Mouse (Mus musculus) ES-E14 (cell line): ENCODE measurements around the gene Arf5. TPM values are rescaled to one million over a fixed set of nuclear protein-coding genes. Genes with fewer than 3 reads are reported as not detected.

Experiments used
- DNase-seq: peaks from one replicate; pipeline ENCODE4 v3.0.0-alpha.2; 2013; ENCODE audit warnings: low read depth, low spot score
- H3K27ac ChIP-seq: 2 replicates; pipeline ENCODE4 v1.5.1; 2012; ENCODE audit warnings: low read depth, mild to moderate bottlenecking, low read length, moderate library complexity, mixed read lengths; ENCODE audit not compliant: poor library complexity, insufficient read depth, severe bottlenecking
- H3K36me3 ChIP-seq: 2 replicates; pipeline ENCODE4 v1.6.1; 2012; ENCODE audit warnings: mild to moderate bottlenecking, low read length, moderate library complexity, mixed read lengths; ENCODE audit not compliant: control insufficient read depth, poor library complexity, insufficient read depth, severe bottlenecking
- H3K4me1 ChIP-seq, 2 experiments: fragments of 150-350 bp in 1 of 2; sonication (generic) in 1 of 2; 2 replicates each; pipeline ENCODE4 v1.6.1; 2012; ENCODE audit warnings: low read length in 2 of 2, mild to moderate bottlenecking in 1 of 2, mixed read lengths in 1 of 2; ENCODE audit not compliant: control insufficient read depth in 2 of 2, insufficient read depth in 2 of 2, poor library complexity in 1 of 2
- H3K4me3 ChIP-seq, 2 experiments: fragments of 150-350 bp in 1 of 2; sonication (generic) in 1 of 2; 2 replicates each; pipeline ENCODE4 v1.5.1; 2012; ENCODE audit warnings: low read length in 2 of 2, low read depth in 1 of 2, mild to moderate bottlenecking in 1 of 2, mixed read lengths in 1 of 2; ENCODE audit not compliant: insufficient read depth in 1 of 2, poor library complexity in 1 of 2, severe bottlenecking in 1 of 2
- H3K9ac ChIP-seq: 2 replicates; pipeline ENCODE4 v1.6.1; 2012; ENCODE audit warnings: low read depth, mild to moderate bottlenecking, low read length, mixed read lengths; ENCODE audit not compliant: poor library complexity, insufficient read depth, severe bottlenecking
- H3K9me3 ChIP-seq: fragments of 150-350 bp; sonication (generic); 2 replicates; pipeline ENCODE4 v1.6.1; 2012; ENCODE audit warnings: low read depth, mild to moderate bottlenecking, low read length; ENCODE audit not compliant: control insufficient read depth, insufficient read depth
- CHD2 ChIP-seq: IDR thresholded peaks from 2 replicates; pipeline ENCODE4 v1.6.1; 2014; ENCODE audit warnings: mild to moderate bottlenecking, low read depth, low read length, inconsistent platforms
- HCFC1 ChIP-seq: IDR thresholded peaks from 2 replicates; pipeline ENCODE4 v1.6.1; 2012; ENCODE audit warnings: low read length, inconsistent platforms, borderline replicate concordance; ENCODE audit not compliant: insufficient read depth
- MAFK ChIP-seq: IDR thresholded peaks from 2 replicates; pipeline ENCODE4 v1.6.1; 2014; ENCODE audit warnings: mild to moderate bottlenecking, low read depth, low read length, inconsistent platforms; ENCODE audit not compliant: insufficient read depth
- ZC3H11A ChIP-seq: IDR thresholded peaks from 2 replicates; pipeline ENCODE4 v1.6.1; 2012; ENCODE audit warnings: low read depth, mild to moderate bottlenecking, inconsistent platforms, low read length, borderline replicate concordance
- ZNF384 ChIP-seq: IDR thresholded peaks from 2 replicates; pipeline ENCODE4 v1.6.1; 2012; ENCODE audit warnings: low read depth, low read length, inconsistent platforms
- in situ Hi-C, 2 experiments: fragments of 600-800 bp; cut with MboI; formaldehyde crosslinking; loops; one replicate each; pipeline ENCODE4 v1.15.1; 2025; ENCODE audit warnings: low sequenced_read_pairs in 2 of 2, inconsistent platforms in 1 of 2; ENCODE audit not compliant: unreplicated experiment in 2 of 2
- total RNA-seq: library from RNA; depleted of rRNA; stranded (reverse); fragments of 300-350 nt; gene quantifications from 2 replicates; pipeline ENCODE4 v1.2.3, GENCODE M21; 2012

Arf5 gene
- total RNA-seq, 1 experiment = 70.1 TPM

DNA sequence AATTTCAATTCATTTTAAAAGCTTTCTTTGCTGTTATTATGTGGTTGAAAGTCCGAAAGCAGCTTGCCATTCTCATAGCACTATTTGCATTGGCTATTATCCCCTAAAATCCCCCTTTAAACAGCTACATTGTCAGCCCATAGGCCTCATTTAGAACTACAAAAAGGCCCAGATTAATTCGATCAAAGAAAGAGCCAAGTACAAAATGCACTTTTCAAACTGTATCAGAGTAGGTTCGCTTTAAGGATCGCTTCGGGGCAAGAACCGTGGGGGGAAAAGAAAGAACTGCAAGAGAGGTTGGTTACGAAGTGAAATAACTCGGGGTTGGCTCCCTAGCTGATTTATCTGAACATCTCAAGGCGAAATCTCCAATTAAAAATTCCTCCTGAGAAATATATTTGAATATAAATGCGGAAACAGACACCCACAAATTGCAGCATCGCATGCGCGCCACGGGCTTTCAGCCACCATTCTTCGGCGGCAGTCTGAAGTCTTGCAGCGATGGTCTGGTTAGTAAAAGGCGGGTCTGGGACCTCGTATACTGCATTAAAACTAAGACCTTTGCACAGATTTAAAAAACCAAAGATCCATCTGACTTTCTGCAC, 26.4 kb upstream of the Arf5 start:
- no peaks in the 10 kb centered on the region for H3K4me1 ChIP-seq
- H3K9me3 ChIP-seq = no peaks in the 10 kb centered on the region
- peak overlapping the region in 1 of 2 experiments; percentile 47; a peak in 1 of 4 replicates for H3K4me3 ChIP-seq
- in situ Hi-C loops = loop anchor here in 1 of 2 experiments (25.0 kb wide), 1 partner anchor 735 kb away; no protein-coding TSS in a partner anchor
- no peak overlapping the region for H3K9ac ChIP-seq
- TF ChIP-seq HCFC1 (no peak), ZC3H11A (no peak), ZNF384 (no peak), CHD2 (no peak), MAFK (no peak)
- DNase-seq = no peak
- no peaks in the 10 kb centered on the region for H3K36me3 ChIP-seq
- H3K27ac ChIP-seq = no peak overlapping the region

DNA sequence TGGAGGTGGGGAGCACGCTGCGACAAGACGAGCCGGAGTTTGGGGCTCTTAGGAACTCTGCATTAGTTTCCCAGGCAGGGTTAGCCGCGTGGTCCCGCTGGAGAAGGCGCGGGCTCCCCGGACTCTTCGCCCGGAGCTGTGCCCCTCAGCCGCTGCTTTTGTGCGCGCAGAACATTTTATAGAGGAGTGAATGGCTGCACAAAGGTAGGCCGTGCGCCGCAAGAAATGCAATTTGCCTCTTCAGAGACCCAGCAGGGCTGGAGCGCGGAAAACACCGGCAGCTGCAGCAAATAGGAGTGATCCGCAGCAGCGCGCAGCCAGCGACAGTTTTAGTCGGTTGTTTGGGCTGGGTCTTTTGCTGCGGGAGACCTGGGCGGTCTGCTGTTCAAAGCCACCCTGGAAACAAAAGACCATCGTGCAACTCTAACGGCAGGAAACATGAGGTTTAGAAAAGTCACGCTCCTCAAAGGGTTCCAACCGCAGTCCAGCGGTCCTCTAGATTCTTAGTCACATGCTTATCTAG, 25.6 kb upstream of the Arf5 start, which contains the start of gene Zfp800:
Zfp800 (minus strand) TSS at position 325 of the 523 bp plus-strand sequence.
- in situ Hi-C loops = loop anchor here in 1 of 2 experiments (25.0 kb wide), 1 partner anchor 735 kb away; no protein-coding TSS in a partner anchor
- Histone ChIP-seq H3K9ac (no peak within 1 kb of the TSS; the same call in 1 of the 2 replicates), H3K4me3 (peak within 1 kb of the TSS; percentile 26 to 47), H3K4me1 (no peaks in the 10 kb centered on the region), H3K9me3 (no peaks in the 10 kb centered on the region), H3K36me3 (no peaks in the 10 kb centered on the region), H3K27ac (no peak within 1 kb of the TSS)
- TF ChIP-seq MAFK = no peak
- no peak for TF ChIP-seq CHD2
- TF ChIP-seq HCFC1 = no peak
- TF ChIP-seq ZNF384 = no peak
- no peak for TF ChIP-seq ZC3H11A
- no peak for DNase-seq

DNA sequence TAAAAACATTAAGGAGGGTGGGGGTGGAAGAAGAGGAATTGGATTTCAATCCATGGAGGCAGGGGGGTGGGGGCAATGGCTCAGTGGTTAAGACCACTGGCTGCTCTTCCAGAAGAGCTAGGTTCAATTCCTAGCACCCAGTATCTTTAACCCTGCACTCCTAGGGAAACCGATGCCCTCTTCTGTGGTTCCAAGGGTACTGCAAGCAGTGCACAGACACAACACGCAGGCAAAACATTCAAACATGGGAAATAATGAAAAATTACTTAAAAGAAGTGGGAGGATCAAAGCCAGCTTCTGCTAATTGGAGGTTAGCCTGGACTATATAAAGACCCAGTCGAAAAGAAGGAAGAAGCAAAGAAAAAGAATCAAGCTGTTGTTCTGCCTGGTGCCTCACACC, 24.6 kb upstream of the Arf5 start:
- Histone ChIP-seq H3K9me3 (no peaks in the 10 kb centered on the region), H3K4me1 (no peaks in the 10 kb centered on the region), H3K27ac (no peak overlapping the region), H3K36me3 (no peaks in the 10 kb centered on the region), H3K4me3 (no peak overlapping the region), H3K9ac (no peak overlapping the region)
- in situ Hi-C loops = loop anchor here in 1 of 2 experiments (25.0 kb wide), 1 partner anchor 736 kb away; no protein-coding TSS in a partner anchor
- no peak for DNase-seq
- TF ChIP-seq ZNF384 = no peak
- TF ChIP-seq HCFC1 = no peak
- no peak for TF ChIP-seq MAFK
- TF ChIP-seq ZC3H11A = 0 out of 2 replicates have a peak, but pooled peaks have one; percentile 11

DNA sequence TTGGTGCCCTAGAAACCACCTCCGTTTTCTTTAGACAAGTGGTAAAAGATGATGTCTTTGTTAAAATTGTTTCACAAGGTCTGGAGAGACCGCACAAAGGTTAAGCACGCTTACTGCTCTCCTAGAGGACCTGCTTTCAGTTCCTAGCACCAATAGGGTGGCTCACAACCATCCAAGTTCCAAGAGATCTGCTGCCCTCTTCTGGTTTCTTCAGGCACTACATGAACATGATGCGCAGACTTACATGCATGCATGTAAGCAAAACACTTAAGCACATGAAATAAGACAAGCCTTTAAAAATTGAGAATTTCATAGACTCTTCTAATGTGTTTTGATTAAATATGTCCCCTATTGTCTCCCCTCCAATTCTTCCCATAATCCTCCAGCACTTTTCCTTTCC, 23.6 kb upstream of the Arf5 start:
- in situ Hi-C loops = loop anchor here in 1 of 2 experiments (25.0 kb wide), 1 partner anchor 737 kb away; no protein-coding TSS in a partner anchor
- TF ChIP-seq ZNF384 = no peak
- TF ChIP-seq ZC3H11A = 0 out of 2 replicates have a peak, but pooled peaks have one; percentile 20
- Histone ChIP-seq H3K4me1 (no peaks in the 10 kb centered on the region), H3K9me3 (no peaks in the 10 kb centered on the region), H3K4me3 (no peak overlapping the region), H3K27ac (no peak overlapping the region), H3K9ac (no peak overlapping the region), H3K36me3 (no peaks in the 10 kb centered on the region)
- DNase-seq = peak; percentile 60
